Mouse (Mus musculus) stomach, postnatal 0 days (tissue): ENCODE measurements around the gene Pds5a.
"Not testable (repeated sequence)": the region's sequence is repeated elsewhere in the genome, so short reads cannot be mapped to it uniquely, and the experiment has no call there.

Experiments used
- CTCF ChIP-seq: IDR thresholded peaks from 2 replicates; pipeline ENCODE4 v1.5.1; 2016; ENCODE audit warnings: antibody characterized with exemption, low read depth, mild to moderate bottlenecking, moderate library complexity
- EP300 ChIP-seq: optimal IDR thresholded peaks from 2 replicates; pipeline ENCODE3; 2016; ENCODE audit warnings: antibody characterized with exemption

- not testable (repeated sequence) for TF ChIP-seq CTCF, EP300
These were observed 19.8 kb upstream of the Pds5a start for GRCm38 (mm10) chr5:65717903-65718211.
